Mouse (Mus musculus) thymus, adult 18-20 months (tissue): ENCODE data around the gene Gm20696.

Experiments
- DNase-seq, 2 experiments: peaks; one replicate each; pipeline ENCODE4 v3.0.0; 2022; ENCODE audit warnings: mixed read lengths in 2 of 2

The Gm20696 gene

GRCm38 (mm10) chr6:99383846-99384472, 282.6 kb downstream of the Gm20696 start:
- no peak for DNase-seq

GRCm38 (mm10) chr6:99380146-99380545, 286.5 kb downstream of the Gm20696 start:
- peak; percentile 57 to 77 for DNase-seq

DNA sequence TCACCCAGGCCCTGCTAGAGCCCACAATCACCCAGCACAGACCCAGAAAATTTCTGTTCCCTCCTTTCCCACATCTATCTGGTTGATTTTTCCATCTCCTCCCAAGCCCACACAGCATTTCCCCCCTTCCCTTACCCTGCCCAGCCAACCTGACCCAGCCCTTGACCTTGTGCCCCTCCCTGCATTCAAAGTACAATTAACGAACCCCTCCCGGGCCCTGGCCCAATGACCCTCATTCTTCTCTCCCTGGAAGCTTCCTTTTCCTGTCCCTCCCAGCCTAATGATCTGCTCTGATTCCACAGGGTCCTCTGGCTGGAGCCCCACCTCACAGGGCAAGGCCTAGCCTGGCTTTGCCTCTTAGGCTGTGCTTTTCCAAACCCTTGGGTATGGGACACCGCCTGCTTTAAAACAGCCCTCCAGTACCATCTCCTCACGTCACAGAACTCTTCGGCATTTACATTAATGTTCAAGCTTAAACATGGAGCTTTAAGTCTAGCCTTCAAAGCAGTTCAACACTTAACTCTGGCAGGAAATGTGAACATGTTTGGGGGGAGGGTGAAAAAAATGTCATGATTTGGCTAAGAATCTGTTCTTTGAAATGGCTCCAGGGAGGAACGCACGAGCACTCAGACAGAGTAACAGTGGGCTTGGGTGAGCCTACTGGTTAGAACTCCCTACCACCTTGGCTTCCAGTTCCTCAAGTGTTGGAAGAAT, 287.4 kb downstream of the Gm20696 start:
- DNase-seq, result no peak

GRCm38 (mm10) chr6:99377716-99378115, 288.9 kb downstream of the Gm20696 start:
- no peak for DNase-seq

DNA sequence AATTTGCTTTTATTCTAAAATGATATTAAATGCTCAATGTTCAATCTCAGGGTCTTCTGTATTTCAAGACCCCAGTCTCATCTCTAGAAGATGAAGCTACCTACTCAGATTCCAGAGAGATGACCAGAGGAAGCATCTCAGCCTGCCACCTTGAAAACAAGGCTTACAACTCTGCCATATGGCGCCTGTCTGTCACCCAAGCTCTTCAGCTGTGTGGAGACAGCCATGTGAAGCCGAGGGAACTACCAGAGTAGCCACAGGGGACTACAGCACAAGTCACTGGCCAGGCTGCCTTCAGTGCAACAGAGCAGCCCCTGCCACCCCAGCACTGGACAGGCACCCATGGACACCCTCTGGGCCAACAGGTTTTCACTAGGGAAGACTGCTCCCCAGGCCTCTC, 289.5 kb downstream of the Gm20696 start:
- DNase-seq, result no peak

- no peak for DNase-seq
Measured at GRCm38 (mm10) chr6:99376721-99377120, 289.9 kb downstream of the Gm20696 start.

DNA sequence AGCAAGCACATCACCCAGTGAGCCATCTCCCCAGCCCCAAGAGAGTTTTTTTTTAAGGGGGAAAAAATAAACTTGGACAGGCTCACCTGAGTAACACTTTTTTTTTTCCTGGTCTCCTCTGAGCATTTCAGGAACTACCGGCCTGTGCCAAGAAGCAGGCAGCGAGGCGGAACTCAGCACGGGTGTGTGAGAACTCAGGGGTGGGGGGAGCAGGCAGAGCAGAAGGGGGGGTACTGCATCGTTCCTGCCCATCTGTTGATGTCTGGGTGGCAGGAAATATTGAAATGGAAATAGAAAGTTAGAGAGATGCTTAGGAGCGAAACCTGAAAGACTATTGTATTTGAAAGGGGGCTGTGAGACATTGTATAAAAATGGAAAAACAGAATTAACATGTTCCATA, 290.7 kb downstream of the Gm20696 start:
- peak; percentile 51 to 66 for DNase-seq

- no peak for DNase-seq
Measured at GRCm38 (mm10) chr6:99375376-99375775, 291.2 kb downstream of the Gm20696 start.

DNA sequence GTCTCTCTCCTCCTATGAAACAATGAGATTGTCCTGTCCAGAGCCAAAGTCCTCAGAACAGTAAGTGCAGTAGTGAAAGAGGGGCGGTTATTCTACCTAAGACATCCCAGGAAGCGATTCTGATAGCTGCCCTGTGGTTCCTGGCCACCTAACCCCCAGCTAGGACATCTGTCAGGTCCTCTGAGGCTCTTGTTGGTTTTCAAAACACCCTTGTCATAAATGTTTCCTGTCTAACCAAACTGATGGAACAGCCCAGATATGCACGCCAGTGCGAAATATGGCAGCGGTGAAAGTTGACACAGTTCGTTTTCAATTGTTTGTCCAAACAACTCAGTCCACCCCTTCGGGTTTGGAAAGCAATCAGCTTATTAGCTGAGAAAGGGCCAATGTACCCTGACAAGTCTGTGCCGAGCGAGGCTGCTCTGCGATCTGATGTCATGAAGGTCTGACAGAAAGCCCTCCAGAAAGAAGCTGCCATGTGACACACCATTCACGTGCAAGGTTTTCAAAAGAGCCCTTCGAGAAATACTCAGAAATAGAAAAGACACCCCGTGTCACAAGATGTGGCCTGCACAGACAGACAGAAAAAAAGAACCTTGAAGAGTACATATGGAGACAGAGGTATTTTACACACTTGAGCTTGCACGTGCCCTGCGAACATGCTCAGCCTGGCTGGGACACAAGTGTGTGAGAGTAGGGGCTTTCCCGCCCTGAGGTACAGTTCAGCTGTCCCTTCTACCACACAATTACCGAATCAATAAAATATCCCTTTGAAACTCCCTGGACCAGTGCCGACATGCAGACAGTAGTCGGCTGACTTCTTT, 291.9 kb downstream of the Gm20696 start:
- no peak for DNase-seq

GRCm38 (mm10) chr6:99372427-99372826, 294.2 kb downstream of the Gm20696 start:
- no peak for DNase-seq

DNA sequence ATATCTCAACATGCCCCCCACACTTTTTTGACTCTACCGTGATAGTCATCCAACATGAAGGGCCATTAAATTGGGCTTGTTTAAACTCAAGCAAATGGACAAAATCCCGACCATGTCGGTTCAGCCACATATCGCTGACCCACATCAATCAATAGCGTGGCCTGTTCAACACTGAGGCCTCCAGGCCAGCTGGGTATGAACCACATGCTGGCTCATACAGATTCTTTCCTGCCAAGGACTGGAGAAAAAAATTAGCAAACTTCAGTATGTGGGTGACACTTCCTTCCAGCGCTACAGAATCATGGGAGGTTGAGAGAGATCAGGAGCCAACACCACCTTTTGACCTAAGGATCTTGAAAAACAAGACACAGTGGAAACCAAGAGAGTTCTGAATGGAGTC, 294.6 kb downstream of the Gm20696 start:
- DNase-seq, result no peak

DNA sequence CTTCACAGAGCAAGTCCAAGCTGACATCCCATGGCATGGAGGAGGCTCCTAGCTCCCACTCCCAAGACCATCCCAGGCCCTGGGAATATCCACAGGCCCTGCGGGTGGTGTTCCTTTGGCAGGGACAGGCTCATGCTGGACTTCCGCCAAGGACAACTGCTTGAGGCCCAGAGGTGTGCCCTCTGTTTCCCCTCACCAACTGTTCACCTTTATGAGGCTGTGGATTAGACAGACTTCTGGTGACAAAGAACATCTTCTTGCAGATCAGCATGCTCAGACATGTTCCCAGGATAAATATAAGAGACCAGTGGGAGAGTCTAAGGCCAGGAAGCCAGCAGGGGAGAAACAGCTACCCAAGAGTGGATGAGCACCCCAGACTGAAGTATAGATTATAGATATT, 296.7 kb downstream of the Gm20696 start:
- no peak for DNase-seq

- DNase-seq, result no peak
Measured at GRCm38 (mm10) chr6:99369156-99369555, 297.4 kb downstream of the Gm20696 start.

DNA sequence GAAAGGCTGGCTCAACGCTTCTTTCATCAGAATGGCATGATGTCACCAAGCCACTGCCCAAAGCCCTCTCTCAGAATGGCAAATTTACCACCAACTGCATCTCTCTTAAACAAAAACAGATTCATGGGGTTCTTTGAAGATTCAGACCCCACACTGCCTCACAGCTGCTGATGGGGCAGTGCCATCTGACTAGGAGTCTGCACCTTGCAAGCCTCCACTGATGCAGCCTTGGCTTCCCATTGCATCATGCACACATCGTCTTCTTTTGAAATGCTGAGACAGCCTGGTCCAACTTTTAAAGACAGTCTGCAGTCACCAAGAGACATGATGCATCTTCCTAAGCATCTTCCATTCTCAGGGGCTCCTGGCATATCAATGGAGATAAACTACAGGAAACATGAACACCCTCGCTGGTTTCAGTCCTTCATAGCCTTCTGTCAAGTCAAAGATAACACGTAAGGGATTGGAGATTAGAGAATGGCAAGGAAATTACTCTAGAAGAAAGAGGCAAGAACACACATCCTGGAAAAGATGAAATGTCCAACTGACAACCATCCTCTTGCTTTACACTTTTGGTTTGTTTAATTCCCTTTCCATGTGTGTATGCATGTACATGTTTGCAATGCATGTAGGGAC, 298.4 kb downstream of the Gm20696 start:
- DNase-seq, result peak in 1 of 2 experiments; percentile 51

DNA sequence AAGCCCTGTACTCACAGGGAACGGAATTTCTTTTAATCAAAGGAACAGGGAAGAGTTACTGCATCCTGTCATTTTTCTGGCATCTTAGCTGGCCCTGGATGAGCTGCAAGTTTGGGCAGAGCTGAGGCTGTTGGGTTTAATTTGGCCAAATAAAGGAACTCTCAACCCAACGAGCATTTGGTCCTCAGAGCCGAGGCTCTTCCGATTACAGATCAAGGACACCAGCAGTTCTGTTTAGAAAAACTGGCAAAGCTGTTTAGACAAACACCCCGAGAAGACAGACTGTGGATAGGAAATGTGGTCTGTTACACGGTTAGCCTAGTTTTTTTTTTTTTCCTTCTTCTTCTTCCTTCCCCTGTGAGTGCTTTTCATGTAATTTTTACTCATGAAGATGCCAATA, 302.1 kb downstream of the Gm20696 start:
- DNase-seq, result no peak

GRCm38 (mm10) chr6:99360581-99360980, 306.0 kb downstream of the Gm20696 start:
- no peak for DNase-seq

- DNase-seq, result no peak
Measured at GRCm38 (mm10) chr6:99359765-99360499, 306.7 kb downstream of the Gm20696 start.

GRCm38 (mm10) chr6:99359036-99359698, 307.4 kb downstream of the Gm20696 start:
- DNase-seq, result no peak

DNA sequence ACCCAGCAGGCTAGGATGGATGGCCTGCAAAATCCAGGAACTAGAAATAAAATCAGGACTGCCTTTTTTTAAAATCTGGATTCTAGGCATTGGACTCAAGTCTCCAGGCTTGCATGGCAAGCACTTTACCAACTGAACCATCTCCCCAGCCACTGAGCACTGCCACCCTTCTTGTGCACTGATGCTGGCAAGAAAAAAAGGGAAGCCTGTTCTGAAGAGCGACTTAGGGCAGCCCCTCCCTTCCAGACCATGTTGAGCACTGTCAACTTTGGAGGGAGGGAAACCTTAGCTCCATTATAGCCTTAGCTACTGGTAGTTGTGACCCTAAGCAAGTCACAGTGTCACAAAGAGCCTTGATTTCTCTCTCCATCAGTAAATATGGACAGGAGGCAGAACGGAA, 308.7 kb downstream of the Gm20696 start:
- DNase-seq, result no peak

- DNase-seq, result no peak
Measured at GRCm38 (mm10) chr6:99354338-99354737, 312.3 kb downstream of the Gm20696 start.

- no peak for DNase-seq
Measured at GRCm38 (mm10) chr6:99353441-99353840, 313.2 kb downstream of the Gm20696 start.

- no peak for DNase-seq
Measured at GRCm38 (mm10) chr6:99350566-99350965, 316.0 kb downstream of the Gm20696 start.
